In the genomic region with DNA sequence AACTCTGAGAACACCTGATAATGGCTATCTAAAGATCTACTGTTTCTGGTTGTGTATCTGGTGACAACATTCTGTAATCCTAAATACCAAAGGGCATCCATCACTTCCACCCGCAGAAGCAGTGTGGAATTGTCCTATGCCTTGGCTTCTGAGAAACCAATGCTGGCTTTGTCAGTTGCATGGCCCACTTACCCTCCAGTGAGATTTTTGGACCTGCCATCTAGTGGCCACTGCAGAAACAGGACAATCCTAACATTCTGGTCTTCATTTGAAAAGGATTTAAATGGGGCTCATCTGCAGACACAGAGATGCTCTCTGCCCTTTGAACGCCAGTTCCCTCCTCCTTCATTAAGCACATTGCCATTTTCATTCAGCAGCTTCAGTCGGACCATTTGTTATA, we compare ENCODE assay signal across 9 mouse cellular contexts.
DNase-seq lines count a peak whose midpoint lies in the region; ATAC-seq and TF ChIP-seq lines count a peak whose summit lies in the region.
"Had no signal": no experiment of that assay in that cellular context is flagged by ENCODE, and none has a peak within 500 bp of the region (broad histone marks: within the 10 kb centered on the region; RNA-seq: fewer than 3 reads in every experiment).

No protein-coding gene starts in this region.

- H3K27me3 ChIP-seq in heart, adult 2 months (ENCODE audit: control insufficient read depth, insufficient read depth, low read length) = no peaks in the 10 kb centered on the region
- H3K27me3 ChIP-seq in thymus, adult 2 months (ENCODE audit: control insufficient read depth, insufficient read depth, low read length) = no peaks in the 10 kb centered on the region
- H3K27me3 ChIP-seq: stomach, embryonic 15.5 days had no signal

- H3K4me1 ChIP-seq in heart, adult 2 months (ENCODE audit: control insufficient read depth, insufficient read depth, low read length) = peaks cover 18% of the 10 kb centered on the region
- H3K4me1 ChIP-seq in thymus, adult 2 months (replicated peaks; ENCODE audit: control insufficient read depth, insufficient read depth, low read length) = no peaks in the 10 kb centered on the region
- H3K4me1 ChIP-seq: stomach, embryonic 15.5 days had no signal

- H3K9ac ChIP-seq in heart, adult 2 months (ENCODE audit: low read depth, low read length) = no peak overlapping the region
- H3K9ac ChIP-seq: stomach, embryonic 15.5 days had no signal

- no peak for ATAC-seq in monocyte, adult 5-6 weeks (replicated peaks; ENCODE audit: insufficient number of reproducible peaks, low FRiP score, low TSS enrichment, poor library complexity, severe bottlenecking)

- no peak for DNase-seq in heart, adult 2 months
- DNase-seq in heart, adult 8-10 months (ENCODE audit: low spot score) = no peak
- peak; percentile 11 for DNase-seq in thymus, postnatal 4 days
- no peak for DNase-seq in thymus, adult 2 months
- peak; percentile 58 for DNase-seq in embryo, embryonic 10 days (ENCODE audit: low spot score)
- DNase-seq in lung, postnatal 25 days (ENCODE audit: low spot score) = peak; percentile 23
- DNase-seq in layer of hippocampus, postnatal 14 days (ENCODE audit: low spot score in 2 of 2) = no peak

- no peak overlapping the region for H3K4me3 ChIP-seq in heart, adult 2 months
- no peak overlapping the region for H3K4me3 ChIP-seq in thymus, adult 2 months (ENCODE audit: control insufficient read depth, insufficient read depth, low read length)
- H3K4me3 ChIP-seq: stomach, embryonic 15.5 days had no signal

- 71% methylated on average over 3 of the region's 3 CpGs for WGBS in heart, adult 2 months
- WGBS in thymus, adult 2 months = 90% methylated on average over 3 of the region's 3 CpGs

- TF ChIP-seq POLR2A in heart, adult 2 months (IDR thresholded peaks at IDR 0.05; ENCODE audit: insufficient read depth, low read depth, low read length) = no peak
- no peak for TF ChIP-seq POLR2A in thymus, adult 2 months (IDR thresholded peaks at IDR 0.05; ENCODE audit: control insufficient read depth, extremely low read depth, insufficient read depth, low read length, poor library complexity)

- H3K27ac ChIP-seq in heart, adult 2 months = no peak overlapping the region; the same call in 1 of the 2 replicates
- no peak overlapping the region for H3K27ac ChIP-seq in thymus, adult 2 months (ENCODE audit: control insufficient read depth, insufficient read depth, low read length)
- H3K27ac ChIP-seq: stomach, embryonic 15.5 days had no signal

- TF ChIP-seq EP300 in heart, adult 2 months (IDR thresholded peaks at IDR 0.05; ENCODE audit: insufficient read depth, low read depth, low read length) = 0 out of 2 replicates have a peak, but pooled peaks have one; percentile 54

- peaks cover 22% of the 10 kb centered on the region for H3K36me3 ChIP-seq in heart, adult 2 months (ENCODE audit: control insufficient read depth, insufficient read depth, low read length)
- no peaks in the 10 kb centered on the region for H3K36me3 ChIP-seq in thymus, adult 2 months (ENCODE audit: control insufficient read depth, insufficient read depth, low read length)
- H3K36me3 ChIP-seq: stomach, embryonic 15.5 days had no signal

- no peaks in the 10 kb centered on the region; the same call in 1 of the 2 replicates for H3K79me2 ChIP-seq in heart, adult 2 months (replicated peaks; ENCODE audit: control insufficient read depth, insufficient read depth, low read length)

- peak; percentile 80 for TF ChIP-seq CTCF in heart, adult 2 months (IDR thresholded peaks at IDR 0.05)
- no peak for TF ChIP-seq CTCF in thymus, adult 2 months (IDR thresholded peaks at IDR 0.05; ENCODE audit: borderline replicate concordance, control insufficient read depth, extremely low read depth, insufficient read depth, low read length, poor library complexity)

- intact Hi-C loops in heart, adult 2 months (cut with DNase I) = loop anchor here (5.0 to 10.0 kb wide), 2 partner anchors 38 to 70 kb away; no protein-coding TSS in a partner anchor

Comparison
In these comparisons a context has a peak if more than half of its experiments do, and no peak if none do; other contexts are left out.
1. DNase-seq: peak in thymus, postnatal 4 days (single experiment), embryo, embryonic 10 days (single experiment) and lung, postnatal 25 days (single experiment); none in heart, adult 2 months (0 of 2), heart, adult 8-10 months (single experiment), thymus, adult 2 months (single experiment) and layer of hippocampus, postnatal 14 days (0 of 2).